16 mouse cellular contexts compared by ENCODE assay signal in the genomic region with DNA sequence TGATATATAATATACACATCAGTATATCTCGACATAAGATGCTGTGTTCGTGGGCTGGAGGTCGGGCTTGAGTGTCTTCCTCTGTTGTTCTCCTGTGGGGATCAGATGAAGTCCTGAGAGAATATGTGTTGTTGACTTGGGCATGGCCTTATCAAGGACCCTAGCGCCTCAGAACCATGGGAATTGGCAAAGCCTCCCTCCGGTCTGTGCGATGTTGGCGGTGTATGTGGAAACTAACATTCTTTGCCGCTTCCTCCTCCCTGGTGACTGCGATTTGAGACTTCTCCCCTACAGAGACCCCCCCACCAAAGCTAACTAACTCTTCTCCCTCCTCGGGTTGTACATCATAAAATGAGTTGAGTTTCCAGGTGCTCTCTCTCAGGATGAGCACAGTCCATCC. TPM values are rescaled to one million over a fixed set of nuclear protein-coding genes. Genes with fewer than 3 reads are reported as not detected.
DNase-seq lines count a peak whose midpoint lies in the region; ATAC-seq and TF ChIP-seq lines count a peak whose summit lies in the region.
"Had no signal": no experiment of that assay in that cellular context is flagged by ENCODE, and none has a peak within 500 bp of the region (broad histone marks: within the 10 kb centered on the region; RNA-seq: fewer than 3 reads in every experiment).

No protein-coding gene starts in this region.

- 90% methylated on average over 10 of the region's 10 CpGs for WGBS in forebrain, embryonic 15.5 days

- intact Hi-C loops in gastrocnemius, adult 2 months (cut with DNase I), result no loop called here

- no peak for TF ChIP-seq RAD21 in CH12.LX (IDR thresholded peaks at IDR 0.05; ENCODE audit: low read depth, low read length)

- H3K4me2 ChIP-seq in CH12.LX (ENCODE audit: insufficient read depth, low read depth, poor library complexity, severe bottlenecking), result peak overlapping the region; percentile 34
- H3K4me2 ChIP-seq in forebrain, embryonic 15.5 days (replicated peaks), result no peak overlapping the region
- H3K4me2 ChIP-seq: limb, embryonic 12.5 days; neural tube, embryonic 12.5 days had no signal

- dilution Hi-C loops in CH12.LX (cut with MboI; ENCODE audit: extremely low pct_ligation_motif_present, extremely low pct_unique_long_range_greater_than_20kb, low sequenced_read_pairs), result no loop called here

- 0 out of 2 replicates have a peak overlapping the region, but pooled peaks have one; percentile 45 for H3K9ac ChIP-seq in CH12.LX (ENCODE audit: insufficient read depth, low read depth)
- no peak overlapping the region for H3K9ac ChIP-seq in forebrain, embryonic 15.5 days (replicated peaks)
- H3K9ac ChIP-seq: limb, embryonic 12.5 days; neural tube, embryonic 12.5 days had no signal

- H3K27me3 ChIP-seq in CH12.LX (replicated peaks), result no peaks in the 10 kb centered on the region
- H3K27me3 ChIP-seq in forebrain, embryonic 15.5 days, result no peaks in the 10 kb centered on the region
- H3K27me3 ChIP-seq: neural tube, embryonic 12.5 days had no signal

- peak overlapping the region; percentile 86 for H3K27ac ChIP-seq in CH12.LX (ENCODE audit: insufficient read depth, low read depth)
- 0 out of 2 replicates have a peak overlapping the region, but pooled peaks have one; percentile 34 for H3K27ac ChIP-seq in forebrain, embryonic 15.5 days (replicated peaks)
- no peak overlapping the region for H3K27ac ChIP-seq in gastrocnemius, adult 2 months
- H3K27ac ChIP-seq: kidney, postnatal 0 days; limb, embryonic 12.5 days; macrophage; neural tube, embryonic 12.5 days had no signal

- H3K4me1 ChIP-seq in CH12.LX (ENCODE audit: control insufficient read depth in 1 of 2, insufficient read depth in 2 of 2), result peaks cover 29 to 58% of the 10 kb centered on the region in 2 experiments
- peaks cover 22% of the 10 kb centered on the region for H3K4me1 ChIP-seq in forebrain, embryonic 15.5 days

- no peaks in the 10 kb centered on the region for H3K79me2 ChIP-seq in CH12.LX (replicated peaks; ENCODE audit: control insufficient read depth, extremely low read depth, insufficient read depth, poor library complexity, severe bottlenecking)

- H3K4me3 ChIP-seq in CH12.LX (replicated peaks in 1 of 3; ENCODE audit: low read depth in 2 of 3, low read length in 2 of 3, poor library complexity in 1 of 3), result no peak overlapping the region
- no peak overlapping the region for H3K4me3 ChIP-seq in forebrain, embryonic 15.5 days
- H3K4me3 ChIP-seq in gastrocnemius, adult 2 months, result no peak overlapping the region
- H3K4me3 ChIP-seq: limb, embryonic 12.5 days; neural tube, embryonic 12.5 days had no signal

- H3K9me3 ChIP-seq in CH12.LX (replicated peaks; ENCODE audit: low read length), result peaks cover 2% of the 10 kb centered on the region
- no peaks in the 10 kb centered on the region for H3K9me3 ChIP-seq in forebrain, embryonic 15.5 days
- H3K9me3 ChIP-seq: limb, embryonic 12.5 days; neural tube, embryonic 12.5 days had no signal

- DNase-seq in heart, adult 11 months, result peak; percentile 97
- no peak for DNase-seq in heart, adult 9 months (ENCODE audit: low spot score in 2 of 2)
- DNase-seq in CH12.LX (ENCODE audit: extremely low read depth), result no peak
- DNase-seq in heart, postnatal 4 days, result peak; percentile 44
- DNase-seq in adrenal gland, adult 8-10 months, result no peak
- DNase-seq in gastrocnemius, adult 2 months, result no peak
- no peak for DNase-seq in right cerebral cortex, postnatal 4 days
- DNase-seq: cerebellum, adult 9-10 months; thymus, adult 18-20 months had no signal

- no peak for ATAC-seq in forebrain, embryonic 15.5 days (replicated peaks)
- ATAC-seq: activated CD4-positive, CD25-positive, alpha-beta regulatory T cell, adult 4 months; midbrain, embryonic 16.5 days had no signal

- TF ChIP-seq POLR2A in CH12.LX (IDR thresholded peaks at IDR 0.05; ENCODE audit: low read depth, low read length), result no peak

- no peak for TF ChIP-seq EP300 in CH12.LX (IDR thresholded peaks at IDR 0.05; ENCODE audit: low read length)

- no peaks in the 10 kb centered on the region for H3K36me3 ChIP-seq in CH12.LX (replicated peaks in 1 of 2; ENCODE audit: control insufficient read depth in 1 of 2, insufficient read depth in 1 of 2, low read length in 1 of 2)
- H3K36me3 ChIP-seq in forebrain, embryonic 15.5 days, result no peaks in the 10 kb centered on the region
- H3K36me3 ChIP-seq: limb, embryonic 12.5 days; neural tube, embryonic 12.5 days had no signal

- in situ Hi-C loops in CH12.LX (cut with MboI; ENCODE audit: low pct_ligation_motif_present, low pct_unique_long_range_greater_than_20kb, low sequenced_read_pairs), result no loop called here

- TF ChIP-seq CTCF in CH12.LX (conservative IDR thresholded peaks at IDR 0.05 in 1 of 2, IDR thresholded peaks at IDR 0.05 in 1 of 2; ENCODE audit: low read depth in 2 of 2, low read length in 2 of 2), result no peak
- TF ChIP-seq CTCF in gastrocnemius, adult 2 months (IDR thresholded peaks at IDR 0.05), result no peak

TF ChIP-seq in CH12.LX, 34 proteins besides CTCF, POLR2A, EP300 and RAD21:
- no peak for TF ChIP-seq NELFE (IDR thresholded peaks at IDR 0.05; ENCODE audit: low read depth, low read length)
- no peak for TF ChIP-seq CHD1 (IDR thresholded peaks at IDR 0.05; ENCODE audit: low read depth, low read length)
- no peak for TF ChIP-seq SIN3A (IDR thresholded peaks at IDR 0.05; ENCODE audit: low read length)
- TF ChIP-seq ELF1 (IDR thresholded peaks at IDR 0.05; ENCODE audit: low read depth, low read length), result no peak
- TF ChIP-seq UBTF (IDR thresholded peaks at IDR 0.05; ENCODE audit: low read depth, low read length), result no peak
- no peak for TF ChIP-seq ETS1 (conservative IDR thresholded peaks at IDR 0.05; ENCODE audit: low read depth, low read length)
- TF ChIP-seq JUN (IDR thresholded peaks at IDR 0.05; ENCODE audit: insufficient read depth, low read depth, low read length), result no peak
- no peak for TF ChIP-seq HCFC1 (IDR thresholded peaks at IDR 0.05; ENCODE audit: low read depth, low read length)
- no peak for TF ChIP-seq MEF2A (IDR thresholded peaks at IDR 0.05; ENCODE audit: borderline replicate concordance, low read depth, low read length)
- TF ChIP-seq GABPA (IDR thresholded peaks at IDR 0.05; ENCODE audit: insufficient replicate concordance, low read depth, low read length), result no peak
- TF ChIP-seq RCOR1 (conservative IDR thresholded peaks at IDR 0.05; ENCODE audit: low read depth, low read length), result no peak
- no peak for TF ChIP-seq ZNF384 (IDR thresholded peaks at IDR 0.05; ENCODE audit: low read depth, low read length)
- TF ChIP-seq MAX (IDR thresholded peaks at IDR 0.05; ENCODE audit: low read length), result no peak
TF ChIP-seq in CH12.LX: peak in this region for 0.

RNA-seq across cellular contexts. Expression of a gene that starts 48.6 kb away (rescaled TPM):
- 32.4 and 32.9 TPM in 2 replicates for total RNA-seq in CH12.LX (2012; rRNA removed)
- total RNA-seq in CH12.LX (2014; rRNA removed), result 34.2 and 38.7 TPM in 2 replicates
- polyA plus RNA-seq in CH12.LX (2012; ENCODE audit: insufficient read length, low read depth), result 50.8 and 65.0 TPM in 2 replicates
- polyA plus RNA-seq in forebrain, embryonic 15.5 days (2015; fragmentation: Nextera tagmentation; extraction: Ambion mirVana), result 36.0 and 37.8 TPM in 2 replicates
- 100 to 1,000 TPM; 137 to 138 TPM for total RNA-seq in heart, postnatal 4 days (2021)
- total RNA-seq in adrenal gland, adult 8-10 months (2022), result 100 to 1,000 TPM; 120 to 162 (median 149) TPM
- 100 to 1,000 TPM in 1 of 2 experiments, 10 to 100 TPM in 1; 99.7 to 104 TPM for total RNA-seq in gastrocnemius, adult 2 months (2021)

Comparison
In these comparisons a context has a peak if more than half of its experiments do, and no peak if none do; other contexts are left out.
1. DNase-seq: peak in heart, adult 11 months (single experiment) and heart, postnatal 4 days (single experiment); none in heart, adult 9 months (0 of 2), CH12.LX (single experiment), adrenal gland, adult 8-10 months (single experiment), gastrocnemius, adult 2 months (single experiment) and right cerebral cortex, postnatal 4 days (single experiment).